Comparison of ENCODE assay signal across 8 mouse cellular contexts in the genomic region with DNA sequence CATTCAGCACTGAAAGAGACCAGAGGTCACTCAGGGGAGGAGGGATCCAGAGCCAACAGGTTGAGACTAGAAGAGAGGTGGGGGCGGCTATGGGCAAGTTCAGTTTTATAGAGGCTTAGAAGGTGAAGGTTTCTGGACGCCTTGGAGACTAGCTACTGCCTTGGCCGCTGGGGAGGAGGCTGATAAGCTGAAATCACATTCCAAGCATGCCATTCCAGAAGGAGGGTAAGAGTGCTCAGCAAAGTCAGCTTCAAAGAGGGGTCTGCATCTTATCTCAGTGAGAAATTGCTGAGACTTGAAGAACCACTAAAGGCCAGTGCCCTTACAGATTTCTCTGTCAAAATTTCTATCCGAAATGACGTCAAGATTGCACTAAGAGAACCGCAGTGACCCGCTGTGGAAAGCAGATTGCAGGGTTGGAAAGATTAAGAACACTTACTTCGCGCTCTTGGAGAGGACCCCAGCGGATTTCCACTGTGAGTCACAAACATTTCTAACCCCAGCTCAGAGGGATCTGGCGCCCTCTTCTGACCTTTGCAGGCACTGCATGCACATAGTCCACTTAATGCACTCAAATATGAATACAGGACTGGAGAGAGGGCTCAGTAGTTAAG.
A peak's percentile ranks its signal among the peaks of the same experiment; 100 is the strongest.
DNase-seq lines count a peak whose midpoint lies in the region; ATAC-seq and TF ChIP-seq lines count a peak whose summit lies in the region.

No protein-coding gene starts in this region.

- H3K27me3 ChIP-seq in liver, embryonic 14.5 days (ENCODE audit: control insufficient read depth, insufficient read depth, low read length), result no peaks in the 10 kb centered on the region

- H3K36me3 ChIP-seq in liver, embryonic 14.5 days (replicated peaks; ENCODE audit: control insufficient read depth, insufficient read depth, low read depth), result no peaks in the 10 kb centered on the region

- peaks cover 0 to 2% of the 10 kb centered on the region in 2 experiments; a peak in 2 of 4 replicates for H3K4me1 ChIP-seq in liver, embryonic 14.5 days (replicated peaks; ENCODE audit: control insufficient read depth in 2 of 2, insufficient read depth in 2 of 2, low read length in 1 of 2)

- no peak overlapping the region for H3K4me2 ChIP-seq in liver, embryonic 14.5 days (ENCODE audit: low read depth)

- no peak overlapping the region for H3K9ac ChIP-seq in liver, embryonic 14.5 days (replicated peaks)

- no peak overlapping the region for H3K4me3 ChIP-seq in liver, embryonic 14.5 days (ENCODE audit: insufficient read depth in 1 of 2, low read depth in 2 of 2, low read length in 2 of 2)

- no peak for ATAC-seq in liver, embryonic 14.5 days (ENCODE audit: insufficient read depth)
- ATAC-seq in erythroblast, adult 5-6 weeks (replicated peaks; ENCODE audit: low FRiP score, poor library complexity, severe bottlenecking), result no peak

- TF ChIP-seq EP300 in liver, embryonic 14.5 days (IDR thresholded peaks at IDR 0.05; ENCODE audit: low read depth), result no peak

- 8% methylated on average over 11 of the region's 11 CpGs for WGBS in liver, embryonic 14.5 days (ENCODE audit: insufficient replicate concordance)

- TF ChIP-seq CTCF in liver, embryonic 14.5 days (IDR thresholded peaks at IDR 0.05; ENCODE audit: low read depth), result peak; percentile 76

- no peak overlapping the region for H3K27ac ChIP-seq in liver, embryonic 14.5 days

- peak; percentile 43 for DNase-seq in 416B (ENCODE audit: low read depth)
- DNase-seq in WW6 (ENCODE audit: low read depth, low spot score), result peak; percentile 53
- peak; percentile 54 to 82 for DNase-seq in cerebellum, postnatal 4 days (ENCODE audit: low spot score in 2 of 2)
- DNase-seq in heart, adult 11 months, result peak; percentile 97
- DNase-seq in kidney, adult 11 months, result peak; percentile 83
- no peak for DNase-seq in liver, embryonic 14.5 days (ENCODE audit: low read depth in 3 of 3, low spot score in 3 of 3)
- DNase-seq in retina, postnatal 1 day, result peak; percentile 81

- H3K9me3 ChIP-seq in liver, embryonic 14.5 days (ENCODE audit: control insufficient read depth, low read length), result no peaks in the 10 kb centered on the region

Comparison
In these comparisons a context has a peak if more than half of its experiments do, and no peak if none do; other contexts are left out.
1. DNase-seq: peak in 416B (single experiment), WW6 (single experiment), cerebellum, postnatal 4 days (2 of 2), heart, adult 11 months (single experiment), kidney, adult 11 months (single experiment) and retina, postnatal 1 day (single experiment); none in liver, embryonic 14.5 days (0 of 3).